Mouse (Mus musculus) hindlimb bud, embryonic 11.5 days (tissue): ENCODE results near the gene Scel.

Experiments
- DNase-seq: peaks from one replicate; pipeline ENCODE4 v3.0.0-alpha.2; 2012; ENCODE audit warnings: low read depth, low spot score; ENCODE audit errors: extremely low spot score

The Scel gene

GRCm38 (mm10) chr14:103509544-103509943 is 3.6 kb upstream of the Scel start:
- no peak for DNase-seq

- DNase-seq, result no peak
Measured at GRCm38 (mm10) chr14:103513473-103513811, 300 bp downstream of the Scel start.

- no peak for DNase-seq
Measured at GRCm38 (mm10) chr14:103515419-103515818, 2.3 kb downstream of the Scel start.

- DNase-seq, result no peak
Measured at GRCm38 (mm10) chr14:103526286-103526685, 13.1 kb downstream of the Scel start.

- no peak for DNase-seq
Measured at GRCm38 (mm10) chr14:103529733-103530367, 16.7 kb downstream of the Scel start.

GRCm38 (mm10) chr14:103531722-103532341 is 18.7 kb downstream of the Scel start:
- no peak for DNase-seq

GRCm38 (mm10) chr14:103535511-103536024 is 22.4 kb downstream of the Scel start:
- no peak for DNase-seq

- no peak for DNase-seq
Measured at GRCm38 (mm10) chr14:103536334-103536733, 23.2 kb downstream of the Scel start.

- no peak for DNase-seq
Measured at GRCm38 (mm10) chr14:103537355-103538056, 24.4 kb downstream of the Scel start.

- no peak for DNase-seq
Measured at GRCm38 (mm10) chr14:103539796-103540195, 26.7 kb downstream of the Scel start.

GRCm38 (mm10) chr14:103541679-103542078 is 28.5 kb downstream of the Scel start:
- DNase-seq, result no peak

GRCm38 (mm10) chr14:103543304-103544079 is 30.4 kb downstream of the Scel start:
- no peak for DNase-seq

GRCm38 (mm10) chr14:103545734-103546133 is 32.6 kb downstream of the Scel start:
- no peak for DNase-seq

GRCm38 (mm10) chr14:103546246-103546645 is 33.1 kb downstream of the Scel start:
- DNase-seq, result no peak

- no peak for DNase-seq
Measured at GRCm38 (mm10) chr14:103548220-103548619, 35.1 kb downstream of the Scel start.

GRCm38 (mm10) chr14:103550480-103550879 is 37.3 kb downstream of the Scel start:
- DNase-seq, result peak; percentile 82

- DNase-seq, result no peak
Measured at GRCm38 (mm10) chr14:103550921-103551320, 37.8 kb downstream of the Scel start.

- no peak for DNase-seq
Measured at GRCm38 (mm10) chr14:103551921-103552320, 38.8 kb downstream of the Scel start.

GRCm38 (mm10) chr14:103552379-103552778 is 39.2 kb downstream of the Scel start:
- no peak for DNase-seq

GRCm38 (mm10) chr14:103556609-103557008 is 43.5 kb downstream of the Scel start:
- no peak for DNase-seq

- DNase-seq, result no peak
Measured at GRCm38 (mm10) chr14:103561383-103562096, 48.4 kb downstream of the Scel start.
